In the genomic region with DNA sequence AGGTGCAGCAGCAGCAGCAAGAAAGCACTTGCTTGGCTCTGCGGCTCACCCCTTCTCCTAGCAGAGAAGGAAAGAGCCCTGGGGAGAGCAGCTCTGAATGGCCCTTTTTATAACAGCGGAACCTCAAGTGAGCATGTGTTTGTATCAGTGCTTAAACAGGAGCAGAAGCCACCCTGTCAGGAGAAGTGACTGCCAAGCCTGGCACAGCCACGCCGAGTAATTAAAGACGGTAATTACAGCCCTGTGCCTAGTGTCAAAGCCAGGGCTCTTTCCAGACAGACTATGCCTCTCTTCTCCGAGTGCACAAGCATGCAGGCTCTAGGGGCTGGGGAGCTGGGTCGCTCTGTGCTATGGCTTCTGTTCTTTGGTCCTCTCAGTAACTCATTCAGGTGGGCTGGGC, we compare ENCODE assay signal across 9 mouse cellular contexts. TPM values are rescaled to one million over a fixed set of nuclear protein-coding genes. Genes with fewer than 3 reads are reported as not detected.
DNase-seq lines count a peak whose midpoint lies in the region; ATAC-seq lines count a peak whose summit lies in the region.
"Had no signal": no experiment of that assay in that cellular context is flagged by ENCODE, and none has a peak within 500 bp of the region (broad histone marks: within the 10 kb centered on the region; RNA-seq: fewer than 3 reads in every experiment).

No protein-coding gene starts in this region.

- no peaks in the 10 kb centered on the region for H3K36me3 ChIP-seq in heart, embryonic 12.5 days
- H3K36me3 ChIP-seq in forebrain, embryonic 16.5 days (ENCODE audit: control insufficient read depth, insufficient read depth), result no peaks in the 10 kb centered on the region

- peaks cover 9% of the 10 kb centered on the region; the same call in 1 of the 2 replicates for H3K27me3 ChIP-seq in heart, embryonic 12.5 days (replicated peaks)
- no peaks in the 10 kb centered on the region for H3K27me3 ChIP-seq in forebrain, embryonic 16.5 days (replicated peaks; ENCODE audit: control insufficient read depth, insufficient read depth, low read length)
- H3K27me3 ChIP-seq: CH12.LX had no signal

- ATAC-seq in heart, embryonic 12.5 days (ENCODE audit: insufficient number of reproducible peaks, low FRiP score), result no peak
- ATAC-seq in forebrain, embryonic 16.5 days, result peak; percentile 93
- ATAC-seq in CD4-positive, CD25-positive, alpha-beta regulatory T cell, adult 4 months, result no peak

- DNase-seq in heart, adult 8-10 months (ENCODE audit: low spot score), result no peak
- peak; percentile 49 for DNase-seq in brain, embryonic 18.5 days (ENCODE audit: low read depth, low spot score)
- peak; percentile 82 for DNase-seq in left cerebral cortex, postnatal 4 days
- no peak for DNase-seq in ovary, postnatal 10 days (ENCODE audit: low spot score)
- DNase-seq in gastrocnemius, postnatal 10 days, result no peak

- H3K4me2 ChIP-seq in heart, embryonic 12.5 days, result no peak overlapping the region; the same call in 1 of the 2 replicates
- H3K4me2 ChIP-seq in forebrain, embryonic 16.5 days (ENCODE audit: low read length), result no peak overlapping the region; the same call in 1 of the 2 replicates

- peak overlapping the region; percentile 63 for H3K9ac ChIP-seq in heart, embryonic 12.5 days
- no peak overlapping the region for H3K9ac ChIP-seq in forebrain, embryonic 16.5 days (replicated peaks; ENCODE audit: low read depth, low read length)

- H3K27ac ChIP-seq in heart, embryonic 12.5 days (ENCODE audit: poor library complexity, severe bottlenecking), result peak overlapping the region; percentile 95
- H3K27ac ChIP-seq in forebrain, embryonic 16.5 days (ENCODE audit: low read length), result peak overlapping the region; percentile 47

- peaks cover 100% of the 10 kb centered on the region for H3K4me1 ChIP-seq in heart, embryonic 12.5 days (replicated peaks)
- H3K4me1 ChIP-seq in forebrain, embryonic 16.5 days (replicated peaks; ENCODE audit: control insufficient read depth, insufficient read depth, low read length), result peaks cover 49% of the 10 kb centered on the region

- H3K4me3 ChIP-seq in heart, embryonic 12.5 days, result no peak overlapping the region
- no peak overlapping the region for H3K4me3 ChIP-seq in forebrain, embryonic 16.5 days (replicated peaks; ENCODE audit: low read length)

- intact Hi-C loops in left cerebral cortex, postnatal 4 days (cut with DNase I), result no loop called here

- 40% methylated on average over 7 of the region's 7 CpGs for WGBS in heart, embryonic 12.5 days
- 6% methylated on average over 7 of the region's 7 CpGs for WGBS in forebrain, embryonic 16.5 days

- no peaks in the 10 kb centered on the region for H3K9me3 ChIP-seq in heart, embryonic 12.5 days (replicated peaks)
- H3K9me3 ChIP-seq in forebrain, embryonic 16.5 days (ENCODE audit: control insufficient read depth, low read length), result no peaks in the 10 kb centered on the region

RNA-seq across cellular contexts. Expression of a gene that starts 54.1 kb away (rescaled TPM):
- 13.9 and 15.3 TPM in 2 replicates for polyA plus RNA-seq in heart, embryonic 12.5 days (2016; fragmentation: Nextera tagmentation; extraction: Ambion mirVana)
- 10 to 100 TPM; 23.7 to 44.2 (median 32.3) TPM for total RNA-seq in heart, adult 8-10 months (2022)
- 5.8 and 7.0 TPM in 2 replicates for polyA plus RNA-seq in forebrain, embryonic 16.5 days (2015; fragmentation: Nextera tagmentation; extraction: Ambion mirVana)
- 10 to 100 TPM; 23.0 to 25.6 TPM for total RNA-seq in left cerebral cortex, postnatal 4 days (2021)
- polyA plus RNA-seq in CD4-positive, CD25-positive, alpha-beta regulatory T cell, adult 4 months (2017; shearing (Covaris generic)), result under 1 TPM in 1 of 2 experiments, not detected in 1; 0.34 TPM
- total RNA-seq in gastrocnemius, postnatal 10 days (2021), result 10 to 100 TPM in 1 of 2 experiments, 1 to 10 TPM in 1; 9.3 to 12.5 TPM

Comparison
In these comparisons a context has a peak if more than half of its experiments do, and no peak if none do; other contexts are left out.
1. DNase-seq: peak in brain, embryonic 18.5 days (single experiment) and left cerebral cortex, postnatal 4 days (single experiment); none in heart, adult 8-10 months (single experiment), ovary, postnatal 10 days (single experiment) and gastrocnemius, postnatal 10 days (single experiment).